Mouse (Mus musculus) gastrocnemius, postnatal 4 days (tissue): ENCODE measurements at regions not wholly inside any gene's neighbourhood (a gene's known extent, or its start where the extent isn't known, plus 50 kb on each side); places are given as distances from the start of the nearest gene placed in this dataset.

Source experiments
- DNase-seq, 2 experiments: peaks; one replicate each; pipeline ENCODE4 v3.0.0; 2021 to 2022; ENCODE audit warnings: low spot score in 2 of 2, mixed read lengths in 2 of 2

GRCm38 (mm10) chr5:73729646-73730045 lies 78.5 kb downstream of the Spata18 start:
- DNase-seq: no peak

- no peak for DNase-seq
Observed at GRCm38 (mm10) chr5:73731423-73731822, 80.2 kb downstream of the Spata18 start.

- DNase-seq: no peak
Observed at GRCm38 (mm10) chr5:73731991-73732565, 80.9 kb downstream of the Spata18 start.

GRCm38 (mm10) chr5:73740766-73741165 lies 89.6 kb downstream of the Spata18 start:
- no peak for DNase-seq

GRCm38 (mm10) chr5:73741441-73741840 lies 90.3 kb downstream of the Spata18 start:
- no peak for DNase-seq

GRCm38 (mm10) chr5:73743953-73744352 lies 92.8 kb downstream of the Spata18 start:
- no peak for DNase-seq

GRCm38 (mm10) chr5:73749791-73750190 lies 98.6 kb downstream of the Spata18 start:
- DNase-seq: peak in 1 of 2 experiments; percentile 31

GRCm38 (mm10) chr5:73752225-73752644 lies 101.1 kb downstream of the Spata18 start:
- no peak for DNase-seq

- no peak for DNase-seq
Observed at GRCm38 (mm10) chr5:73753827-73754226, 102.6 kb downstream of the Spata18 start.

- no peak for DNase-seq
Observed at GRCm38 (mm10) chr5:73758534-73758933, 107.4 kb downstream of the Spata18 start.

- no peak for DNase-seq
Observed at GRCm38 (mm10) chr5:73761236-73761635, 110.1 kb downstream of the Spata18 start.

GRCm38 (mm10) chr5:73761709-73762108 lies 110.5 kb downstream of the Spata18 start:
- peak; percentile 36 to 63 for DNase-seq

- no peak for DNase-seq
Observed at GRCm38 (mm10) chr5:73764226-73764625, 113.0 kb downstream of the Spata18 start.

- no peak for DNase-seq
Observed at GRCm38 (mm10) chr5:73765466-73765865, 114.3 kb downstream of the Spata18 start.

- DNase-seq: no peak
Observed at GRCm38 (mm10) chr5:73768253-73768652, 117.1 kb downstream of the Spata18 start.

- DNase-seq: no peak
Observed at GRCm38 (mm10) chr5:73775775-73776548, 124.8 kb downstream of the Spata18 start.

- peak; percentile 50 to 63 for DNase-seq
Observed at GRCm38 (mm10) chr5:73777282-73777921, 126.2 kb downstream of the Spata18 start.

- no peak for DNase-seq
Observed at GRCm38 (mm10) chr5:73781190-73781940, 130.2 kb downstream of the Spata18 start.

GRCm38 (mm10) chr5:73782214-73783091 lies 131.3 kb downstream of the Spata18 start:
- no peak for DNase-seq

GRCm38 (mm10) chr5:73787275-73787674 lies 136.1 kb downstream of the Spata18 start:
- no peak for DNase-seq

GRCm38 (mm10) chr5:73792216-73792615 lies 141.0 kb downstream of the Spata18 start:
- DNase-seq: no peak
